Mouse (Mus musculus) heart, postnatal 0 days (tissue): ENCODE results near the gene Atrnl1.

Experiments used
- CTCF ChIP-seq: IDR thresholded peaks from 2 replicates; pipeline ENCODE4 v1.5.1; 2016; ENCODE audit warnings: antibody characterized with exemption, control low read depth, low read depth
- EP300 ChIP-seq: IDR thresholded peaks from 2 replicates; pipeline ENCODE4 v1.6.1; 2016; ENCODE audit warnings: antibody characterized with exemption, low read depth

- no peak for TF ChIP-seq CTCF
- TF ChIP-seq EP300: no peak
Measured at GRCm38 (mm10) chr19:57600930-57601328, 9.9 kb upstream of the Atrnl1 start.
